Mouse (Mus musculus): Measurements from ENCODE around the gene Kcnn1. TPM values are rescaled to one million over a fixed set of nuclear protein-coding genes. Genes with fewer than 3 reads are reported as not detected.

The Kcnn1 gene
- polyA plus RNA-seq, 1 experiment = 0.99 TPM

GRCm38 (mm10) chr8:70856028-70856427, 7.0 kb downstream of the Kcnn1 start:
- Histone ChIP-seq H3K4me3 (ENCODE audit: insufficient read depth, low read length) (no peak overlapping the region; the same call in 1 of the 2 replicates), H3K4me1 (ENCODE audit: control insufficient read depth, insufficient read depth, low read length) (peaks cover 26% of the 10 kb centered on the region)
- TF ChIP-seq CTCF (IDR thresholded peaks at IDR 0.05; ENCODE audit: low read depth, low read length) (no peak), POLR2A (IDR thresholded peaks at IDR 0.05; ENCODE audit: borderline replicate concordance, low read depth, low read length) (no peak)

GRCm38 (mm10) chr8:70853863-70854262, 9.2 kb downstream of the Kcnn1 start:
- no peak for TF ChIP-seq POLR2A (IDR thresholded peaks at IDR 0.05; ENCODE audit: borderline replicate concordance, low read depth, low read length)
- no peak for TF ChIP-seq CTCF (IDR thresholded peaks at IDR 0.05; ENCODE audit: low read depth, low read length)
- H3K4me1 ChIP-seq (ENCODE audit: control insufficient read depth, insufficient read depth, low read length) = peaks cover 21% of the 10 kb centered on the region
- no peak overlapping the region for H3K4me3 ChIP-seq (ENCODE audit: insufficient read depth, low read length)
- peak overlapping the region; percentile 17; the same call in 1 of the 2 replicates for H3K27ac ChIP-seq (ENCODE audit: insufficient read depth, low read depth, low read length)

More at GRCm38 (mm10) chr8:70856028-70856427, 7.0 kb downstream of the Kcnn1 start:
- H3K27ac ChIP-seq (ENCODE audit: insufficient read depth, low read depth, low read length) = no peak overlapping the region

- no peak overlapping the region for H3K27ac ChIP-seq (ENCODE audit: insufficient read depth, low read depth, low read length)
- H3K4me3 ChIP-seq (ENCODE audit: insufficient read depth, low read length) = no peak overlapping the region
- H3K4me1 ChIP-seq (ENCODE audit: control insufficient read depth, insufficient read depth, low read length) = peaks cover 13% of the 10 kb centered on the region
- TF ChIP-seq CTCF (IDR thresholded peaks at IDR 0.05; ENCODE audit: low read depth, low read length) (no peak), POLR2A (IDR thresholded peaks at IDR 0.05; ENCODE audit: borderline replicate concordance, low read depth, low read length) (no peak)
Observed at GRCm38 (mm10) chr8:70852595-70853231, 10.3 kb downstream of the Kcnn1 start.

GRCm38 (mm10) chr8:70851837-70852236, 11.2 kb downstream of the Kcnn1 start:
- peaks cover 13% of the 10 kb centered on the region for H3K4me1 ChIP-seq (ENCODE audit: control insufficient read depth, insufficient read depth, low read length)
- H3K4me3 ChIP-seq (ENCODE audit: insufficient read depth, low read length) = no peak overlapping the region
- TF ChIP-seq CTCF (IDR thresholded peaks at IDR 0.05; ENCODE audit: low read depth, low read length) (no peak), POLR2A (IDR thresholded peaks at IDR 0.05; ENCODE audit: borderline replicate concordance, low read depth, low read length) (no peak)
- no peak overlapping the region for H3K27ac ChIP-seq (ENCODE audit: insufficient read depth, low read depth, low read length)

- Histone ChIP-seq H3K4me1 (ENCODE audit: control insufficient read depth, insufficient read depth, low read length) (peaks cover 13% of the 10 kb centered on the region), H3K27ac (ENCODE audit: insufficient read depth, low read depth, low read length) (no peak overlapping the region), H3K4me3 (ENCODE audit: insufficient read depth, low read length) (no peak overlapping the region)
- TF ChIP-seq POLR2A (IDR thresholded peaks at IDR 0.05; ENCODE audit: borderline replicate concordance, low read depth, low read length) (no peak), CTCF (IDR thresholded peaks at IDR 0.05; ENCODE audit: low read depth, low read length) (no peak)
Observed at GRCm38 (mm10) chr8:70850947-70851346, 12.1 kb downstream of the Kcnn1 start.

GRCm38 (mm10) chr8:70850132-70850845, 12.8 kb downstream of the Kcnn1 start:
- Histone ChIP-seq H3K4me1 (ENCODE audit: control insufficient read depth, insufficient read depth, low read length) (peaks cover 13% of the 10 kb centered on the region), H3K4me3 (ENCODE audit: insufficient read depth, low read length) (no peak overlapping the region), H3K27ac (ENCODE audit: insufficient read depth, low read depth, low read length) (no peak overlapping the region)
- TF ChIP-seq POLR2A (IDR thresholded peaks at IDR 0.05; ENCODE audit: borderline replicate concordance, low read depth, low read length) (no peak), CTCF (IDR thresholded peaks at IDR 0.05; ENCODE audit: low read depth, low read length) (no peak)

- Histone ChIP-seq H3K27ac (ENCODE audit: insufficient read depth, low read depth, low read length) (no peak overlapping the region), H3K4me1 (ENCODE audit: control insufficient read depth, insufficient read depth, low read length) (peaks cover 9% of the 10 kb centered on the region), H3K4me3 (ENCODE audit: insufficient read depth, low read length) (no peak overlapping the region)
- TF ChIP-seq POLR2A (IDR thresholded peaks at IDR 0.05; ENCODE audit: borderline replicate concordance, low read depth, low read length) = no peak
- no peak for TF ChIP-seq CTCF (IDR thresholded peaks at IDR 0.05; ENCODE audit: low read depth, low read length)
Observed at GRCm38 (mm10) chr8:70849333-70849990, 13.6 kb downstream of the Kcnn1 start.

GRCm38 (mm10) chr8:70846371-70847154, 16.5 kb downstream of the Kcnn1 start:
- no peaks in the 10 kb centered on the region for H3K4me1 ChIP-seq (ENCODE audit: control insufficient read depth, insufficient read depth, low read length)
- H3K27ac ChIP-seq (ENCODE audit: insufficient read depth, low read depth, low read length) = no peak overlapping the region
- no peak for TF ChIP-seq POLR2A (IDR thresholded peaks at IDR 0.05; ENCODE audit: borderline replicate concordance, low read depth, low read length)
- TF ChIP-seq CTCF (IDR thresholded peaks at IDR 0.05; ENCODE audit: low read depth, low read length) = 0 out of 2 replicates have a peak, but pooled peaks have one; percentile 8
- H3K4me3 ChIP-seq (ENCODE audit: insufficient read depth, low read length) = no peak overlapping the region

GRCm38 (mm10) chr8:70845108-70845507, 17.9 kb downstream of the Kcnn1 start:
- no peak overlapping the region for H3K4me3 ChIP-seq (ENCODE audit: insufficient read depth, low read length)
- H3K27ac ChIP-seq (ENCODE audit: insufficient read depth, low read depth, low read length) = no peak overlapping the region
- TF ChIP-seq POLR2A (IDR thresholded peaks at IDR 0.05; ENCODE audit: borderline replicate concordance, low read depth, low read length) = no peak
- TF ChIP-seq CTCF (IDR thresholded peaks at IDR 0.05; ENCODE audit: low read depth, low read length) = no peak
- H3K4me1 ChIP-seq (ENCODE audit: control insufficient read depth, insufficient read depth, low read length) = peaks cover 9% of the 10 kb centered on the region
